Mouse (Mus musculus) lung, postnatal 0 days (tissue): ENCODE measurements around the gene Ick. TPM values are rescaled to one million over a fixed set of nuclear protein-coding genes. Genes with fewer than 3 reads are reported as not detected.

Experiments
- ATAC-seq: fragments of 200-750 bp; cut with Nextera tagmentation; 2 replicates; pipeline ENCODE4 v1.8.0; 2017; ENCODE audit warnings: moderate library complexity
- DNase-seq: peaks from one replicate; pipeline ENCODE4 v3.0.0-alpha.2; 2016; ENCODE audit warnings: low spot score
- H3K27ac ChIP-seq: fragments of 300-500 bp; sonication (generic); 2 replicates; pipeline ENCODE4 v1.5.1; 2014; ENCODE audit warnings: antibody characterized with exemption, mild to moderate bottlenecking, low read length, mixed read lengths
- H3K27me3 ChIP-seq: fragments of 300-500 bp; sonication (generic); replicated peaks from 2 replicates; pipeline ENCODE4 v1.6.1; 2014; ENCODE audit warnings: low read length, mixed read lengths; ENCODE audit not compliant: insufficient read depth
- H3K36me3 ChIP-seq: fragments of 300-500 bp; sonication (generic); 2 replicates; pipeline ENCODE4 v1.6.1; 2014; ENCODE audit warnings: low read length, mixed read lengths; ENCODE audit not compliant: insufficient read depth
- H3K4me1 ChIP-seq: fragments of 300-500 bp; sonication (generic); 2 replicates; pipeline ENCODE4 v1.6.1; 2014; ENCODE audit warnings: antibody characterized with exemption, low read depth, low read length, mixed read lengths; ENCODE audit not compliant: insufficient read depth
- H3K4me2 ChIP-seq: fragments of 300-500 bp; sonication (generic); replicated peaks from 2 replicates; pipeline ENCODE4 v1.6.1; 2014; ENCODE audit warnings: low read depth, mild to moderate bottlenecking, low read length, moderate library complexity, mixed read lengths
- H3K4me3 ChIP-seq: fragments of 300-500 bp; sonication (generic); 2 replicates; pipeline ENCODE4 v1.5.1; 2014; ENCODE audit warnings: low read depth, low read length
- H3K9ac ChIP-seq: fragments of 300-500 bp; sonication (generic); replicated peaks from 2 replicates; pipeline ENCODE4 v1.6.1; 2014; ENCODE audit warnings: low read depth, mild to moderate bottlenecking
- H3K9me3 ChIP-seq: fragments of 300-500 bp; sonication (generic); 2 replicates; pipeline ENCODE4 v1.6.1; 2016; ENCODE audit warnings: low read length, mixed read lengths
- CTCF ChIP-seq: IDR thresholded peaks from 2 replicates; pipeline ENCODE4 v1.5.1; 2016; ENCODE audit warnings: antibody characterized with exemption, mild to moderate bottlenecking
- EP300 ChIP-seq: IDR thresholded peaks from 2 replicates; pipeline ENCODE4 v1.6.1; 2016; ENCODE audit warnings: antibody characterized with exemption, mild to moderate bottlenecking, control low read depth
- WGBS: fragments of 180-500 bp; shearing (Covaris S2); extraction: QIAGEN DNeasy Blood & Tissue Kit; methylation state at CpG from one replicate; pipeline ENCODE4 v1.1.7; 2014; 5-methylcytosine and 5-hydroxymethylcytosine counted together
- polyA plus RNA-seq: library from polyadenylated mRNA; unstranded; fragments of >200 nt; fragmentation: Nextera tagmentation; extraction: Ambion mirVana; gene quantifications from 2 replicates; pipeline ENCODE4 v1.2.1, GENCODE M21; 2015

Gene Ick
- polyA plus RNA-seq, 1 experiment from 2014 or later: 23.0 TPM

DNA sequence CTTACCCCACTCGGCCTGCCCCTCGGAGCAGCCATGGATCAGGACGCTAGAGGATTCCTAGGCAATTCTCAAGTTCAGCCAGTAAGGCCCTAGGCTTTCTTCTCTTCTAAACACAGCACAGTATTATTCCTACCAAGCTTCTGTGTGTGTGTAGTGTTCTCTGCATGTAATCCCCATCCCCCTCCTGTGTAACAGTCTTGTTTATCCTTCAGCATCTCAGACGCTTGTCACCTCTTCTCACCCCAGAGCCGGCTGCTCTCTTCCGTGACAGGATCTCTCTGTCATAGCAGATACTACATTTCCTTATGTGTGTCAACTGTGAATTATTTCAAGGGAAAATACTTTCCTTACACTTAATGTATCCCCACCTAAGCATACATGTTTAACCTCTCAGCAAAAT is 17.0 kb downstream of the Ick start:
- no peak for TF ChIP-seq CTCF
- TF ChIP-seq EP300: no peak
- Histone ChIP-seq H3K4me1 (peaks cover 4% of the 10 kb centered on the region; the same call in 1 of the 2 replicates), H3K27ac (no peak overlapping the region), H3K27me3 (no peaks in the 10 kb centered on the region), H3K4me3 (no peak overlapping the region), H3K9me3 (no peaks in the 10 kb centered on the region), H3K9ac (no peak overlapping the region), H3K36me3 (no peaks in the 10 kb centered on the region), H3K4me2 (no peak overlapping the region)
- WGBS: 53% methylated on average over 6 of the region's 6 CpGs
- no peak for DNase-seq
- ATAC-seq: no peak

DNA sequence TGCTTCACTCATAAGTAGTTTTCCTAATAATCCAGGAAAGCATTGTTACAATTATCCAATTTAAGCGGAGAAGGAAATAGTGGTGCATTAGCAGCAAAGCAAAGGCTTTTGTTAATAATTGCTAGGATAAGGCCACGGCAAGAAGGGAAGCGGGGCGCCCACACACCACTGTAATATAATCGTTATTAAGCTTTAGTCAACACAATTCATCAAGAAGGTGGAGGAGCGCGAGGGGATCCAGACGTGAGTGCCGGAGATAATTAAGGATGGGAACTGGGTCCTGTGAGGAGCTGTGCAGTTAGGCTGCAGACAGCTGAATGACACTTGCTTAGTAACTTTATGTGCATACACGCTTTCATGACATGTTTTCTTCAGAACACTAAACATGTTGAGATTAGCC is 17.7 kb downstream of the Ick start:
- peaks cover under 1% of the 10 kb centered on the region; the same call in 1 of the 2 replicates for H3K4me1 ChIP-seq
- H3K27ac ChIP-seq: no peak overlapping the region
- H3K4me2 ChIP-seq: no peak overlapping the region
- 70% methylated on average over 10 of the region's 10 CpGs for WGBS
- no peaks in the 10 kb centered on the region for H3K27me3 ChIP-seq
- no peaks in the 10 kb centered on the region for H3K36me3 ChIP-seq
- no peak overlapping the region for H3K9ac ChIP-seq
- no peaks in the 10 kb centered on the region for H3K9me3 ChIP-seq
- TF ChIP-seq CTCF: no peak
- no peak for TF ChIP-seq EP300
- DNase-seq (no peak), ATAC-seq (no peak)
- no peak overlapping the region for H3K4me3 ChIP-seq

DNA sequence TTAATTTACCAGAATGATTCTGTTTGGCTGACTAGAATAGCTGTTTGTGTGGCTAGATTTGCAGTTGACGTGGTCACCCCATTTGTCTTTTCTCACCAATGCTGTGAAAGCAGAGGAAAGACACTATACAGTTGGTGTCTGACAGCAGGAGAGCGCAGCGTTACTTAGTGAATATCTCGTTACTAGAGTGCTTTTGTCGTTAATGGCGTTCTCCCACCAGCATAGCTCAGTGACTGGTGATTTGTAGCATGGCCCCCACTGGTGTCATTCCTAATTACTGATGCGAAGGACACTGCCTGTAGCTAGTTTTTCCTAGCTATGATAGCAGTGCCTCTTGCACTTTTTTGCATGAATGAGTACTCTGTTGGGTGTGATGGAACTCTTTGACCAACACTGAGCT is 26.7 kb downstream of the Ick start:
- H3K9me3 ChIP-seq: no peaks in the 10 kb centered on the region
- no peaks in the 10 kb centered on the region for H3K4me1 ChIP-seq
- H3K9ac ChIP-seq: no peak overlapping the region
- H3K4me3 ChIP-seq: no peak overlapping the region
- TF ChIP-seq EP300: no peak
- TF ChIP-seq CTCF: no peak
- 0 out of 2 replicates have a peak, but pooled peaks cover 9% of the 10 kb centered on the region for H3K36me3 ChIP-seq
- H3K4me2 ChIP-seq: no peak overlapping the region
- H3K27me3 ChIP-seq: no peaks in the 10 kb centered on the region
- no peak overlapping the region for H3K27ac ChIP-seq
- DNase-seq (no peak), ATAC-seq (no peak)
- 80% methylated on average over 7 of the region's 7 CpGs for WGBS

DNA sequence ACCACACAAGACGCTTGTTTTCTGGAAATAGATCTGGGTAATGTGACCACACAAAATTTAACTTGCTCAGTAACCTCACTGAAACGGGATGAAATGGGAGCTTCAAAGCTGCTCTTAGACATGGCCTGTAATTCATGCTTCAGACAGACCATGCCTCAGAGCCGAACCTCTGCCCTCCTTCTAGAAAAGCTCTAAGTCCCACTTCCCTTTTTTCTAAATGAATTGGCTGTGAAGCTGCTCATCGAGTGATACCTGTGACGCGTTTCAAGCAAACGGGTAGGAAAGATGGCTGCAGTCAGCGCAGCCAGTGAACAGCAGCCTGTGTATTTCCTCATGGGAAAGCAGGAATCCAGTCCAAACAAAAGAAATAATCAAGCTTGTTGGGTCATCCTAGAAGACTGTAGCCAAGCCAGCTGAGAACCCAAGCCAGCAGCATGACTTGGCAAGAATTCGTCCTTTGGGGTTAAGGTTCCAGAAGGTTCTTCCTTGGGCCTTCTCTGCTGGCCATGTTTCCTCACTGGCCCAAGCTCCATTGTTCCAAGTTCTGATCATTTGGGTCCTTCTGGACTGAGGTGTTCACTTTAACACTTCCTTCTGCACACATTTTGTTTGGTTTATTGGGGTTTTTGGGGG is 29.2 kb downstream of the Ick start:
- ATAC-seq: no peak
- WGBS: 87% methylated on average over 9 of the region's 9 CpGs

GRCm38 (mm10) chr9:78139463-78139862 is 30.5 kb downstream of the Ick start:
- peak; percentile 68 for DNase-seq
- peak; percentile 78 for ATAC-seq
- no peaks in the 10 kb centered on the region for H3K27me3 ChIP-seq
- no peak overlapping the region for H3K4me2 ChIP-seq
- peak; percentile 25; the same call in 1 of the 2 replicates for TF ChIP-seq EP300
- TF ChIP-seq CTCF: no peak
- no peaks in the 10 kb centered on the region for H3K4me1 ChIP-seq
- 63% methylated on average over 4 of the region's 4 CpGs for WGBS
- H3K9me3 ChIP-seq: no peaks in the 10 kb centered on the region
- H3K27ac ChIP-seq: peak overlapping the region; percentile 62
- no peak overlapping the region for H3K4me3 ChIP-seq
- no peak overlapping the region for H3K9ac ChIP-seq
- H3K36me3 ChIP-seq: peaks cover 19% of the 10 kb centered on the region

More for the DNA sequence above, 29.2 kb downstream of the Ick start:
- no peak overlapping the region for H3K4me2 ChIP-seq
- H3K9ac ChIP-seq: no peak overlapping the region
- TF ChIP-seq EP300 (no peak), CTCF (no peak)
- H3K36me3 ChIP-seq: peaks cover 16% of the 10 kb centered on the region
- no peaks in the 10 kb centered on the region for H3K27me3 ChIP-seq
- H3K4me3 ChIP-seq: no peak overlapping the region
- DNase-seq: no peak
- no peaks in the 10 kb centered on the region for H3K9me3 ChIP-seq
- H3K4me1 ChIP-seq: no peaks in the 10 kb centered on the region
- no peak overlapping the region for H3K27ac ChIP-seq

- no peak for ATAC-seq
These were observed 37.1 kb downstream of the Ick start for GRCm38 (mm10) chr9:78146099-78146498.

More at GRCm38 (mm10) chr9:78146099-78146498, 37.1 kb downstream of the Ick start:
- Histone ChIP-seq H3K4me1 (no peaks in the 10 kb centered on the region), H3K4me2 (no peak overlapping the region), H3K36me3 (peaks cover 16% of the 10 kb centered on the region), H3K9ac (no peak overlapping the region), H3K27me3 (no peaks in the 10 kb centered on the region), H3K9me3 (no peaks in the 10 kb centered on the region), H3K27ac (no peak overlapping the region), H3K4me3 (no peak overlapping the region)
- TF ChIP-seq CTCF: no peak
- TF ChIP-seq EP300: no peak
- no peak for DNase-seq
- 58% methylated on average over 4 of the region's 4 CpGs for WGBS
